Mouse (Mus musculus) heart, embryonic 15.5 days (tissue): ENCODE results near the gene Arxes2. TPM values are rescaled to one million over a fixed set of nuclear protein-coding genes. Genes with fewer than 3 reads are reported as not detected.
"Not testable (repeated sequence)": the region's sequence is repeated elsewhere in the genome, so short reads cannot be mapped to it uniquely, and the experiment has no call there.

Experiments used
- ATAC-seq: fragments of 200-750 bp; cut with Nextera tagmentation; replicated peaks from 2 replicates; pipeline ENCODE4 v1.8.0; 2017; ENCODE audit warnings: low read depth, moderate TSS enrichment; ENCODE audit not compliant: insufficient number of reproducible peaks, insufficient read depth, low FRiP score
- H3K27ac ChIP-seq: fragments of 300-500 bp; sonication (generic); 2 replicates; pipeline ENCODE4 v1.5.1; 2015; ENCODE audit warnings: mild to moderate bottlenecking, inconsistent platforms
- H3K27me3 ChIP-seq: fragments of 300-500 bp; sonication (generic); 2 replicates; pipeline ENCODE4 v1.6.1; 2015; ENCODE audit warnings: inconsistent platforms
- H3K36me3 ChIP-seq: fragments of 300-500 bp; sonication (generic); 2 replicates; pipeline ENCODE4 v1.6.1; 2015; ENCODE audit warnings: mild to moderate bottlenecking, inconsistent platforms
- H3K4me1 ChIP-seq: fragments of 300-500 bp; sonication (generic); replicated peaks from 2 replicates; pipeline ENCODE4 v1.6.1; 2015; ENCODE audit warnings: inconsistent platforms
- H3K4me2 ChIP-seq: fragments of 300-500 bp; sonication (generic); 2 replicates; pipeline ENCODE4 v1.6.1; 2015; ENCODE audit warnings: inconsistent platforms, mild to moderate bottlenecking, moderate library complexity
- H3K4me3 ChIP-seq: fragments of 300-500 bp; sonication (generic); 2 replicates; pipeline ENCODE4 v1.5.1; 2015; ENCODE audit warnings: mild to moderate bottlenecking, inconsistent platforms
- H3K9ac ChIP-seq: fragments of 300-500 bp; sonication (generic); 2 replicates; pipeline ENCODE4 v1.6.1; 2015; ENCODE audit warnings: mild to moderate bottlenecking, inconsistent platforms
- H3K9me3 ChIP-seq: fragments of 300-500 bp; sonication (generic); replicated peaks from 2 replicates; pipeline ENCODE4 v1.6.1; 2016; ENCODE audit warnings: inconsistent platforms
- WGBS: fragments of 180-500 bp; shearing (Covaris S2); methylation state at CpG from one replicate; pipeline ENCODE4 v1.1.7; 2015; ENCODE audit warnings: mixed read lengths; 5-methylcytosine and 5-hydroxymethylcytosine counted together
- polyA plus RNA-seq: library from polyadenylated mRNA; unstranded; fragments of >200 nt; fragmentation: Nextera tagmentation; extraction: Ambion mirVana; gene quantifications from 2 replicates; pipeline ENCODE4 v1.2.1, GENCODE M21; 2015

Gene Arxes2
- 58.6 and 61.2 TPM in 2 replicates for polyA plus RNA-seq

- not testable (repeated sequence) for H3K27me3 ChIP-seq, H3K27ac ChIP-seq, H3K9me3 ChIP-seq, H3K36me3 ChIP-seq, H3K4me1 ChIP-seq, H3K9ac ChIP-seq
- peak; percentile 90 for ATAC-seq
- WGBS, result 20% methylated on average over 13 of the region's 39 CpGs
- H3K4me3 ChIP-seq, result peak within 1 kb of the TSS; percentile 35
- peak within 1 kb of the TSS; percentile 47 for H3K4me2 ChIP-seq
These were observed at the start of gene Arxes2 for GRCm38 (mm10) chrX:135993664-135994119. Arxes2 (plus strand) TSS chrX:135993824.

- WGBS, result 83% methylated on average over 1 of the region's 1 CpGs
- ATAC-seq, result no peak
- no peak overlapping the region for H3K9ac ChIP-seq
These were observed 44.8 kb upstream of the Arxes2 start for GRCm38 (mm10) chrX:135948699-135949437.

GRCm38 (mm10) chrX:135956988-135957690 is 36.5 kb upstream of the Arxes2 start:
- Histone ChIP-seq H3K4me3 (no peak overlapping the region), H3K9ac (no peak overlapping the region), H3K36me3 (no peaks in the 10 kb centered on the region), H3K9me3 (no peaks in the 10 kb centered on the region), H3K27me3 (no peaks in the 10 kb centered on the region), H3K4me2 (no peak overlapping the region), H3K27ac (no peak overlapping the region), H3K4me1 (peaks cover 4% of the 10 kb centered on the region; the same call in 1 of the 2 replicates)
- WGBS, result 63% methylated on average over 1 of the region's 1 CpGs
- ATAC-seq, result no peak

More at GRCm38 (mm10) chrX:135948699-135949437, 44.8 kb upstream of the Arxes2 start:
- Histone ChIP-seq H3K27ac (no peak overlapping the region), H3K36me3 (no peaks in the 10 kb centered on the region), H3K4me2 (no peak overlapping the region), H3K27me3 (no peaks in the 10 kb centered on the region), H3K4me3 (no peak overlapping the region), H3K4me1 (no peaks in the 10 kb centered on the region), H3K9me3 (no peaks in the 10 kb centered on the region)

- ATAC-seq, result no peak
- no peak overlapping the region for H3K4me3 ChIP-seq
- H3K36me3 ChIP-seq, result no peaks in the 10 kb centered on the region
- H3K27ac ChIP-seq, result peak overlapping the region; percentile 71; the same call in 1 of the 2 replicates
- H3K4me1 ChIP-seq, result peaks cover 4% of the 10 kb centered on the region; the same call in 1 of the 2 replicates
- WGBS, result 68% methylated on average over 2 of the region's 2 CpGs
- H3K9ac ChIP-seq, result no peak overlapping the region
- H3K9me3 ChIP-seq, result no peaks in the 10 kb centered on the region
- no peak overlapping the region for H3K4me2 ChIP-seq
- no peaks in the 10 kb centered on the region for H3K27me3 ChIP-seq
These were observed 35.9 kb upstream of the Arxes2 start for GRCm38 (mm10) chrX:135957691-135958081.

- Histone ChIP-seq H3K4me1 (peaks cover 4% of the 10 kb centered on the region; the same call in 1 of the 2 replicates), H3K9ac (no peak overlapping the region), H3K9me3 (no peaks in the 10 kb centered on the region), H3K27me3 (no peaks in the 10 kb centered on the region), H3K27ac (peak overlapping the region; percentile 71), H3K4me2 (no peak overlapping the region), H3K4me3 (no peak overlapping the region), H3K36me3 (no peaks in the 10 kb centered on the region)
- ATAC-seq, result peak; percentile 50
- 45% methylated on average over 7 of the region's 7 CpGs for WGBS
These were observed 34.9 kb upstream of the Arxes2 start for GRCm38 (mm10) chrX:135958589-135959225.

GRCm38 (mm10) chrX:135959536-135959935 is 34.1 kb upstream of the Arxes2 start:
- H3K9me3 ChIP-seq, result no peaks in the 10 kb centered on the region
- peak overlapping the region; percentile 66 for H3K27ac ChIP-seq

GRCm38 (mm10) chrX:135962342-135962741 is 31.3 kb upstream of the Arxes2 start:
- 79% methylated on average over 2 of the region's 2 CpGs for WGBS
- Histone ChIP-seq H3K4me2 (no peak overlapping the region), H3K27ac (no peak overlapping the region), H3K4me1 (peaks cover 4% of the 10 kb centered on the region; the same call in 1 of the 2 replicates), H3K9me3 (no peaks in the 10 kb centered on the region), H3K27me3 (no peaks in the 10 kb centered on the region), H3K9ac (no peak overlapping the region), H3K4me3 (no peak overlapping the region), H3K36me3 (no peaks in the 10 kb centered on the region)
- no peak for ATAC-seq

More at GRCm38 (mm10) chrX:135959536-135959935, 34.1 kb upstream of the Arxes2 start:
- Histone ChIP-seq H3K4me3 (no peak overlapping the region), H3K4me1 (peaks cover 4% of the 10 kb centered on the region; the same call in 1 of the 2 replicates), H3K9ac (no peak overlapping the region), H3K27me3 (no peaks in the 10 kb centered on the region), H3K4me2 (no peak overlapping the region), H3K36me3 (no peaks in the 10 kb centered on the region)
- no peak for ATAC-seq
- WGBS, result 30% methylated on average over 4 of the region's 4 CpGs

GRCm38 (mm10) chrX:135963130-135963529 is 30.5 kb upstream of the Arxes2 start:
- no peak overlapping the region for H3K4me2 ChIP-seq
- H3K9me3 ChIP-seq, result no peaks in the 10 kb centered on the region
- H3K36me3 ChIP-seq, result no peaks in the 10 kb centered on the region
- WGBS, result 51% methylated on average over 6 of the region's 6 CpGs
- no peaks in the 10 kb centered on the region for H3K27me3 ChIP-seq
- H3K27ac ChIP-seq, result no peak overlapping the region
- ATAC-seq, result no peak
- H3K4me3 ChIP-seq, result no peak overlapping the region
- no peaks in the 10 kb centered on the region; the same call in 1 of the 2 replicates for H3K4me1 ChIP-seq
- no peak overlapping the region for H3K9ac ChIP-seq

GRCm38 (mm10) chrX:135963629-135964028 is 30.0 kb upstream of the Arxes2 start:
- H3K27me3 ChIP-seq, result no peaks in the 10 kb centered on the region
- no peak for ATAC-seq
- no peak overlapping the region for H3K9ac ChIP-seq
- no peak overlapping the region for H3K4me3 ChIP-seq
- H3K27ac ChIP-seq, result no peak overlapping the region
- WGBS, result 12% methylated on average over 3 of the region's 3 CpGs
- no peaks in the 10 kb centered on the region for H3K4me1 ChIP-seq
- H3K36me3 ChIP-seq, result no peaks in the 10 kb centered on the region
- H3K9me3 ChIP-seq, result no peaks in the 10 kb centered on the region
- no peak overlapping the region for H3K4me2 ChIP-seq

- no peaks in the 10 kb centered on the region for H3K27me3 ChIP-seq
- H3K4me1 ChIP-seq, result no peaks in the 10 kb centered on the region
- H3K4me3 ChIP-seq, result no peak overlapping the region
- no peaks in the 10 kb centered on the region for H3K36me3 ChIP-seq
- ATAC-seq, result no peak
- H3K9me3 ChIP-seq, result no peaks in the 10 kb centered on the region
- H3K27ac ChIP-seq, result no peak overlapping the region
- H3K9ac ChIP-seq, result no peak overlapping the region
- no peak overlapping the region for H3K4me2 ChIP-seq
- 68% methylated on average over 10 of the region's 10 CpGs for WGBS
These were observed 19.8 kb upstream of the Arxes2 start for GRCm38 (mm10) chrX:135973597-135974423.
